Mouse (Mus musculus) liver, adult 2 months (tissue): Measurements from ENCODE around the gene Slc9a7. TPM values are rescaled to one million over a fixed set of nuclear protein-coding genes. Genes with fewer than 3 reads are reported as not detected.

Experiments
- DNase-seq: peaks from one replicate; pipeline ENCODE4 v3.0.0-alpha.2; 2011; ENCODE audit warnings: low read depth, low spot score; ENCODE audit errors: extremely low read depth
- H3K27ac ChIP-seq: fragments of 200-500 bp; replicated peaks from 2 replicates; pipeline ENCODE4 v1.5.1; 2012; ENCODE audit warnings: low read depth, mild to moderate bottlenecking, control low read depth, inconsistent platforms, low read length; ENCODE audit not compliant: insufficient read depth
- H3K27me3 ChIP-seq: fragments of 200-500 bp; 2 replicates; pipeline ENCODE4 v1.6.1; 2012; ENCODE audit warnings: mild to moderate bottlenecking, moderate library complexity, low read length, inconsistent platforms; ENCODE audit not compliant: control insufficient read depth, insufficient read depth
- H3K36me3 ChIP-seq: fragments of 200-500 bp; 2 replicates; pipeline ENCODE4 v1.6.1; 2012; ENCODE audit warnings: low read length, inconsistent platforms; ENCODE audit not compliant: control insufficient read depth, insufficient read depth
- H3K4me1 ChIP-seq: fragments of 200-500 bp; 2 replicates; pipeline ENCODE4 v1.6.1; 2011; ENCODE audit warnings: low read length; ENCODE audit not compliant: control insufficient read depth, insufficient read depth
- H3K4me3 ChIP-seq: fragments of 200-500 bp; 2 replicates; pipeline ENCODE4 v1.5.1; 2011; ENCODE audit warnings: low read depth, mild to moderate bottlenecking, control low read depth, low read length, moderate library complexity; ENCODE audit not compliant: insufficient read depth
- H3K79me2 ChIP-seq: fragments of 200-500 bp; 2 replicates; pipeline ENCODE4 v1.6.1; 2012; ENCODE audit warnings: inconsistent platforms, mild to moderate bottlenecking, low read length, moderate library complexity; ENCODE audit not compliant: control insufficient read depth, insufficient read depth
- H3K9ac ChIP-seq: fragments of 200-500 bp; 2 replicates; pipeline ENCODE4 v1.6.1; 2012; ENCODE audit warnings: low read depth, mild to moderate bottlenecking, control low read depth, inconsistent platforms, low read length
- CTCF ChIP-seq: fragments of 200-500 bp; IDR thresholded peaks from 2 replicates; pipeline ENCODE4 v1.5.1; 2011; ENCODE audit warnings: low read depth, low read length, control low read depth
- POLR2A ChIP-seq: fragments of 200-500 bp; IDR thresholded peaks from 2 replicates; pipeline ENCODE4 v1.6.1; 2011; ENCODE audit warnings: low read length, control low read depth; ENCODE audit not compliant: insufficient read depth; ENCODE audit errors: extremely low read depth
- WGBS: fragments of 180-500 bp; shearing (Covaris S2); methylation state at CpG from one replicate; pipeline ENCODE4 v1.1.7; 2018; 5-methylcytosine and 5-hydroxymethylcytosine counted together
- polyA plus RNA-seq: library from polyadenylated mRNA; depleted of rRNA; stranded (reverse); fragments of >200 nt; gene quantifications from 2 replicates; pipeline ENCODE4 v1.2.3, GENCODE M21; 2012; rRNA removed
- total RNA-seq: library from RNA; depleted of rRNA; stranded (reverse); fragments of >200 nt; gene quantifications from 2 replicates; pipeline ENCODE4 v1.2.3, GENCODE M21; 2014; rRNA removed

Slc9a7 gene
- total and polyA plus RNA-seq, 2 experiments = 0.65 to 1.2 TPM

GRCm38 (mm10) chrX:20066636-20067035, 225.0 kb downstream of the Slc9a7 start:
- H3K27me3 ChIP-seq = no peaks in the 10 kb centered on the region
- no peak overlapping the region for H3K9ac ChIP-seq
- H3K36me3 ChIP-seq = no peaks in the 10 kb centered on the region
- no peak overlapping the region for H3K27ac ChIP-seq
- no peak for TF ChIP-seq POLR2A
- TF ChIP-seq CTCF = no peak
- H3K4me1 ChIP-seq = no peaks in the 10 kb centered on the region
- H3K4me3 ChIP-seq = no peak overlapping the region
- peak; percentile 0 for DNase-seq
- no peaks in the 10 kb centered on the region for H3K79me2 ChIP-seq

- H3K4me1 ChIP-seq = no peaks in the 10 kb centered on the region
- peak; percentile 0 for DNase-seq
- H3K27me3 ChIP-seq = peaks cover 8% of the 10 kb centered on the region
- H3K4me3 ChIP-seq = no peak overlapping the region
- no peak for TF ChIP-seq CTCF
- TF ChIP-seq POLR2A = no peak
- no peaks in the 10 kb centered on the region for H3K36me3 ChIP-seq
- no peak overlapping the region for H3K27ac ChIP-seq
- 55% methylated on average over 3 of the region's 3 CpGs for WGBS
- no peaks in the 10 kb centered on the region for H3K79me2 ChIP-seq
- H3K9ac ChIP-seq = no peak overlapping the region
These were observed 229.7 kb downstream of the Slc9a7 start for GRCm38 (mm10) chrX:20061764-20062480.

- no peak for DNase-seq
- Histone ChIP-seq H3K27me3 (peaks cover 8% of the 10 kb centered on the region), H3K27ac (no peak overlapping the region), H3K4me1 (no peaks in the 10 kb centered on the region), H3K36me3 (no peaks in the 10 kb centered on the region), H3K9ac (peak overlapping the region; percentile 69; the same call in 1 of the 2 replicates), H3K4me3 (peak overlapping the region; percentile 70), H3K79me2 (no peaks in the 10 kb centered on the region)
- no peak for TF ChIP-seq CTCF
- TF ChIP-seq POLR2A = no peak
- WGBS = 3% methylated on average over 39 of the region's 47 CpGs
These were observed 230.8 kb downstream of the Slc9a7 start for GRCm38 (mm10) chrX:20060769-20061315.

GRCm38 (mm10) chrX:20060096-20060768, 231.4 kb downstream of the Slc9a7 start:
- H3K36me3 ChIP-seq = no peaks in the 10 kb centered on the region
- peak overlapping the region; percentile 70 for H3K4me3 ChIP-seq
- no peaks in the 10 kb centered on the region for H3K79me2 ChIP-seq
- no peaks in the 10 kb centered on the region for H3K4me1 ChIP-seq
- DNase-seq = no peak
- no peak overlapping the region for H3K27ac ChIP-seq
- TF ChIP-seq CTCF = no peak
- no peak for TF ChIP-seq POLR2A
- H3K9ac ChIP-seq = peak overlapping the region; percentile 69
- H3K27me3 ChIP-seq = peaks cover 8% of the 10 kb centered on the region
- WGBS = 2% methylated on average over 64 of the region's 65 CpGs

GRCm38 (mm10) chrX:20059381-20059971, 232.1 kb downstream of the Slc9a7 start, which contains the start of gene Chst7:
Gene Chst7, plus strand, starts transcription at chrX:20059560.
- 0% methylated on average over 29 of the region's 40 CpGs for WGBS

More at GRCm38 (mm10) chrX:20059381-20059971, 232.1 kb downstream of the Slc9a7 start, which contains the start of gene Chst7:
- peak within 1 kb of the TSS; percentile 69 for H3K9ac ChIP-seq
- H3K27ac ChIP-seq = peak within 1 kb of the TSS; percentile 37; the same call in 1 of the 2 replicates
- peak within 1 kb of the TSS; percentile 70 for H3K4me3 ChIP-seq
- no peaks in the 10 kb centered on the region for H3K79me2 ChIP-seq
- DNase-seq = peak; percentile 35
- peaks cover 8% of the 10 kb centered on the region for H3K27me3 ChIP-seq
- no peaks in the 10 kb centered on the region for H3K4me1 ChIP-seq
- H3K36me3 ChIP-seq = no peaks in the 10 kb centered on the region
- TF ChIP-seq POLR2A = 0 out of 2 replicates have a peak, but pooled peaks have one; percentile 12
- no peak; the same call in 1 of the 2 replicates for TF ChIP-seq CTCF

Other genes starting within 250 kb of the Slc9a7 start
- 1.7 and 1.9 TPM in 2 replicates for gene Chst7, start 232.2 kb downstream of the Slc9a7 start, total RNA-seq
- 0.77 and 0.91 TPM in 2 replicates for gene Chst7, start 232.2 kb downstream of the Slc9a7 start, polyA plus RNA-seq
- 10.9 and 11.5 TPM in 2 replicates for gene Rp2, start 72.7 kb upstream of the Slc9a7 start, total RNA-seq
- gene Rp2, start 72.7 kb upstream of the Slc9a7 start, polyA plus RNA-seq = 2.3 and 2.6 TPM in 2 replicates
- gene Jade3, start 133.9 kb upstream of the Slc9a7 start, total RNA-seq = 1.7 and 2.1 TPM in 2 replicates
- gene Jade3, start 133.9 kb upstream of the Slc9a7 start, polyA plus RNA-seq = 0.34 and 0.52 TPM in 2 replicates